Mouse (Mus musculus) erythroblast, embryonic 14.5 days (primary cell): ENCODE measurements at regions not wholly inside any gene's neighbourhood (a gene's known extent, or its start where the extent isn't known, plus 50 kb on each side); places are given as distances from the start of the nearest gene placed in this dataset.

ENCODE experiments used
- GATA1 ChIP-seq: IDR thresholded peaks from 2 replicates; pipeline ENCODE4 v1.6.1; 2012; ENCODE audit warnings: low read length, inconsistent platforms, mixed read lengths
- TAL1 ChIP-seq: IDR thresholded peaks from 3 replicates; pipeline ENCODE4 v1.6.1; 2012; ENCODE audit warnings: low read length, inconsistent platforms, mixed read lengths

GRCm38 (mm10) chr1:157810657-157811056 lies 304.1 kb downstream of the Sec16b start:
- TF ChIP-seq TAL1 (no peak), GATA1 (no peak)
